Mouse (Mus musculus) layer of hippocampus, postnatal 36 days (tissue): Measurements from ENCODE around the gene Ptpn4. TPM values are rescaled to one million over a fixed set of nuclear protein-coding genes. Genes with fewer than 3 reads are reported as not detected.

ENCODE experiments used
- DNase-seq, 2 experiments: peaks; one replicate each; pipeline ENCODE4 v3.0.0; 2022
- total RNA-seq, 2 experiments: library from RNA; stranded (reverse); gene quantifications; 2 replicates each; pipeline ENCODE4 v1.2.3; 2021

Ptpn4 gene
- 10 to 100 TPM; 62.3 to 76.3 TPM for total RNA-seq

DNA sequence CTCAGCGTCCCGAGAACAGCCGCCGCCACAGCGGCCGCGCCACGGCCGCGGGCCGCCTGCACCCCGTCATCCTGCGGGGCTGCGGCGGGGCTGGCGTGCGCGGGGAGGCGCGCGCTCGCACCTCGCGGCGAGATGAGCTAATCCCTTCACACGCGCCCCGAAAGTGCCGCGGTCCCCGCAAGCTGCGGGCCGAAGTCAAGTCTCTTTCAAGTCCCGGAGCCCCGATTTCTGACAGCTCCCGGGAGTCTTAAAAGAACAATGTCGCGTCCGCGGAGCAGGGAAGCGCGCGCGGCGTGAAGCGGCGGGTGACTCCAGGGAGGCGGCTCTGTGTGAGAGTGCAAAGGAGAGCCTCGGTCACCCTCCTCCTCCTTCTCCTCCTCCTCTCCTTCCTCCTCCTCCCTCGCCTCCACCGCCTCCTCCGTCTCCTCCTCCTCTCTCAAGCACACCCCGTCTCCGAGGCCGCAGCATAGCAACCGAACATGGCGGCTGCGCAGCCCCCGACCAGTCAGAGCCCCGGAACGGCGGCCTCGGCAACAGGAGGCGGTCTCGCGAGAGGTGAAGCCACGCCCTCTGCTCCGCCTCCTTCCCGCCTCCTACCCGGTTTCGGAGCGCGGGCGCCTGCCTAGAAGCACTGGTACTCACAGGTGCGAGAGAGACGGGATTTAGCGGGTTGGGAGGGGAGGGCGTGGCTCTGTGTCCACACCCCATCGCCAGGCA is at the start of gene Ptpn4:
TSS of gene Ptpn4 (minus strand) at position 579 of the 717 bp plus-strand sequence.
- DNase-seq, result peak; percentile 96 to 98

DNA sequence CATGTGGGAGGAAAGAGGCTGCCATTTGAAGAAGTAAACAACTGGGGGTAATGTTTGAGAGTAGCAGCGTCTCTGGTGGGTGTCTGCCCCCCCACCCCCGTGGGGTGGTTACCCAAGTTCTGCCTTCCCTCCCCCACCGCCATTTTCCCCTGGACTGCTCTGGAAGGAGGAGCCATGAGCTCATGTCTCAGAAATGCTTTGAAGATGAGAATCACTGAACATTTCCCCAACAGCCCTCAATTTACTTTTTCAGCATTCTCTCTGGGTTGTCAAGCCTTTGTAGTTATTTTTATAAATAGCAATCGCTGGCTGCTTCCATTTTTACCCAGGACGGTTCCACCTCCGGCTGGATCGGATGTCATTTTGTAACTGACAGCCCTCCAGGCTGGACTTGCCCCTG is 48.9 kb upstream of the Ptpn4 start:
- DNase-seq, result no peak

- peak in 1 of 2 experiments; percentile 41 for DNase-seq
These were observed 46.9 kb upstream of the Ptpn4 start for GRCm38 (mm10) chr1:119884272-119884671.

DNA sequence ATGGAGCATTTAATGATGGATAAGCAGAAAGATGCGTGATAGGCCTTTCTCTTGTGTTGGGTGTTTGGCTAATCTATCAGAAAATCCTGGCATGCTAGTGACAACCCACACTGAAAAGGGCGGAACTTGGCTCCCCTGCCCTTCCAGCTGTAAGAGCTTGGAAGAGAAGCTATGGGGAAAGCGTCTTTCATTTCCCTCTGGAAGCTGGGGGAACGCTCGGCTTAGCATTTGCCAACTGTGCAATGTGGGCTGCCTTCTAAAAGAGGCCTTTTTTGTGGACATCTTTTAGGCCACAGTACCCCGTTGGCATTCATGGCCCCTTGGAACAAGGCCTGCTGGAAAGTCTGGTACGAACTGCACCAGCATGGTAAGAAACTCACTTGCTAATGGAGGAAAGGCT is 41.5 kb upstream of the Ptpn4 start:
- peak; percentile 71 to 79 for DNase-seq

GRCm38 (mm10) chr1:119877469-119877868 is 40.1 kb upstream of the Ptpn4 start:
- no peak for DNase-seq

- DNase-seq, result no peak
These were observed 31.2 kb upstream of the Ptpn4 start for GRCm38 (mm10) chr1:119868395-119869161.

GRCm38 (mm10) chr1:119867300-119867699 is 29.9 kb upstream of the Ptpn4 start:
- DNase-seq, result no peak

DNA sequence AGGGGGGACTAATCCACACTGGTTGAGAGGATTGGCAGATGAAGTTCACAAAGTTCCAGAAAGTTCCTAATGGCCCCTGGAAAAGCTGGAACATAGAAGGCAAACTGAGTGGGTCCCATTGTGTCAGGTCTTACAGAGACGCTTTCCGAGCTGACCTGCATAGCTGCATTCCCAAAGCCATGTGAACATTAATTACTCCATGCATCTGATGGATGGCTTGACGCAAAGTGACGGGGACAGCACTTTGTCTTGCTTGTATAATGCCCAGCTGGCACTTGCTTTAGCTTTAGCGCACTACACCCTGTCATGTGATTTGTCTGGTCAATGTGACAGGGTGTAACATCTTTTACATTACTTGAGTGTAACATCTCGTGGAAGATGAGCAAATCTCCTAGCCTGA is 27.9 kb upstream of the Ptpn4 start:
- DNase-seq, result no peak

- no peak for DNase-seq
These were observed 26.3 kb upstream of the Ptpn4 start for GRCm38 (mm10) chr1:119863507-119864296.

DNA sequence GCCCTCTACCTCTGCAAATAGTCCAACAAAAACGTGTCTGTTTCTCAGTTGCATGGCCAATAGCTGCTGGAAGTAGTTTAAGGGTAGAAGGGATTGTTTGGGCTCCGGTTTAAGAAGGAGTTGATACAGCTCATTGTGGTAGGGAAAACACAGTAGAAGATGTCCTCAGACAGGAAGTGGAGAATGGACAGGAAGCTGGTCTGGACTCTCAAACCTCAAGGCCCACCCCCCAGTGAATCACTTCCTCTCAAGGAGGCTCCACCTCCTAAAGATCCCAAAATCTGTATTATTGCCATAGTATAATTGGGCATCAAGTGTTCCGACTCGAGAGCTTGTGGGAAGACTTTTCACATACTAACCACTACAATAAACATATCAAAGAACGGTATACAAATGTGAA is 22.2 kb upstream of the Ptpn4 start:
- DNase-seq, result no peak

DNA sequence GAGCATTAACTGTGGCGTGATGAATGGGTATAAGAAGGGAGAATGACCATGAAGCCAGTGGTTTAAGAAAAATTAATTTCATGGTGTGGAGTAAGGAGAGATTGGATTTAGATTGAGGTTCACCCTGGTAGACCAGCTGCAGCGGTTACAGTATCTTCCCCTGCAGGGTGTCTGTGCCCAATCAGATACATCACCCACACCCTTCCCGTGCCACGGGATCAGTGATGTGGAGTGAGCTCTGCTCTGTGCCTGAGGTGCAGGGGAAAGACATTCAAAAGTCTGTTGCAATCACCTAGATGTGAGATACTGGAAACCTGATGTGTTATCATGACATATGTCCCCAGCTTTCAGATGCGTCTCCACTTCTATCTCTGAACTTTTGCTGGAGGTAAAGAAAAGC is 15.6 kb upstream of the Ptpn4 start:
- DNase-seq, result no peak

DNA sequence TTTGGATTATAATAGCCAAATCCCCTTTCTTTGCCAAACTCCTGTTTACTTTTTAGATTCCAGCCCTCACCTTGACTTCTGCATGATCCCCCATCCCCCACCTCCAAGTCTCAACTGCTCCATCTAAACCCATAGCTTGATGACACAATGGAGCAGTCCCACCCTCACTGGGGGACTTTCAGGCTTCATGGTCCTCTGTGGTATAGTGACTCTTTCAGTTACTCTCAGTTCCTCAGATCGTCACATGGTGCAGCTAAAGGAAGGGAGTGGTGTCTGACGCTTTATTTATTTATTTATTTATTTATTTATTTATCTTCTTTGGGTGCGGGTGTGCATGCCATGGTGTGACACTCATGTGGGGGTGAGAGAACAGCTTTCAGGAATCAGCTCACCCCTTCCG is 14.9 kb upstream of the Ptpn4 start:
- no peak for DNase-seq

GRCm38 (mm10) chr1:119849146-119849935 is 11.9 kb upstream of the Ptpn4 start:
- DNase-seq, result no peak

DNA sequence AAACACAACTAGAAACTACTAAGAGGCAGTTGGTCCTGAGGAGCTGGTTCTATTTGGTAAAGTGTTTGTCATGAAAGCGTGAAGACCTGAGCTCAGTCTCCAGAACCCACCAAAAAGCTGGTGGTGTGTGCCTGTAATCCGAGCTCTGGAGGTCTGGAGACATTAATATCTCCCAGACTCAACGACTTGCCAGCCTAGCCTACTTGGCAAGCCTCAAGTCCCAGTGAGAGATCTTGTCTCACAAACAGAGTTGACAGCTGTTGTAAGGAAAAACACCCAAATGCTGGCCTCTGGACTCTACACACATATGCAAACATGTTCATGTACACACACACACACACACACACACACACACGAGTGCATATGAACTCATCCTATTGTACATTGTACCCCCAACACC is 7.9 kb upstream of the Ptpn4 start:
- no peak for DNase-seq

DNA sequence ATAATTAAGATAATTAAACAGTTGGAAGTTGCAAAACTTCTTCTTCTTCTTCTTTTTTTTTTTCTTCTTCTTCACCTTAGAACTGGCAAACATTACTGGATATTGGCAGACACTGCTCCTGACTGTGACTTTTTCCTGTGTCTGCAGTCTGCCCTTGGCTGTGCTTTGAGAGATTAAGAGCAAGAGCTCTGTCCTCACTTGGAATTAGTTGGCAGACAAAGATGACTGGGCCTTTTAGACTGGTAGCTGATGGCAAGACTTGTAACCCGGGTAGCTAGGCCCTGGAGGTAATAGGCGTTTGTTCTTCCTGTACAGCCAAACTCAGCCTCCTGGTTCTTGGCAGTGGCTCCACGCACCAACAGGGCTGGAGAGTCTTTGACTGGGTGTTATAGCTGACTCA is 5.7 kb upstream of the Ptpn4 start:
- no peak for DNase-seq

- no peak for DNase-seq
These were observed 828 bp upstream of the Ptpn4 start for GRCm38 (mm10) chr1:119838241-119838640.

GRCm38 (mm10) chr1:119836479-119837015 is 866 bp downstream of the Ptpn4 start:
- peak; percentile 20 for DNase-seq

DNA sequence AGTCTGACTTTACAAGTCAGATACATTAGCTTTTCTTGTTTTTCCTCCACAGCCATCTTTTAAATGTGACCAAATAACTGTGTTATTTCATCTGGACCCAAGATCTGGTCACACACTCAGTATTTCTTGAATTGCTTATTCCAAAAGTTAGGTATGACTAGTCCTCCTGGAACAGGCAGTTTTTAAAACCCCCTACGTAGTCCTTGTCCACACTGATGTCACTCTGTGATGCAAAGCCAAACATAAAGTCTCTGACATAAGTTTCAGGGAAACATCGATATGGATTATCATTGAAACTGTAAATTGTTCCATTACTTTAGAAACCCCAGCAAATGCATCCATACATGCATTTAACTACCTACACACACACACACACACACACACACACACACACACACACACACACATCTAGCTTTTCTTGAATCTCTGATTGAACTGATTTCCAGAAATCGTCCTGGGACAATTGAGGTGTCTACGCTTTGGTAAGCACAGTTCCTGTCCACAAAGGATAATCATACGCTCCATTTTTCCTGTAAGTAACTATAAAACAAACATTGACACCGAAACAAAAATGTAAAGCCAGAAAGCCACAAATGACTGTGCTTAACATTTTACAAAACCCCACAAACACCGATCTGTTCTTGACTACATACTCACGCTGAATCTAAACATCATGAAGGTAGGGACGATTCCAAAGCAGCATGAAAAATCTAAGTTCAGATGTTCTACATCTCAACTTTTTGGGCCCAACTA is 1.5 kb downstream of the Ptpn4 start:
- no peak for DNase-seq

GRCm38 (mm10) chr1:119828160-119828559 is 9.3 kb downstream of the Ptpn4 start:
- no peak for DNase-seq

DNA sequence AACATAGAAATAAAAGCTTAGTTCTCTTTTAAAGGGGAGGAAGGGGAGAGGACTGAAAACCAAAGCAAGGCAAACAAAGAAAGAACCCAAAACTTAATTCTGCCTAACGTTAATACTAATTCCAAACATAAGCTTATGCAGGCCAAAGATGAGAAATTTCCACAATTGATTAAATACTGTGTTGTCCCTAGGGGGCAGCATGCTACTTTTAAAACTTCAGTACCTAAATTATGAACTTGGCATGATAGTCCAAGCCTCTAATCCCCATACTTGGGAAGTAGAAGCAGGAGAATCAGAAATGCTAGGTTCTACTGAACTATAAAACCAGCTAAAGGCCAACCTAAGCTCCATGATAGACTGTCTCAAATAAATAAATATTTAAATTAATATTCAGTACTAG is 18.7 kb downstream of the Ptpn4 start:
- DNase-seq, result no peak

GRCm38 (mm10) chr1:119807707-119808106 is 29.7 kb downstream of the Ptpn4 start:
- no peak for DNase-seq
